Mouse (Mus musculus): ENCODE results near the gene Iba57. TPM values are rescaled to one million over a fixed set of nuclear protein-coding genes. Genes with fewer than 3 reads are reported as not detected.
"Not testable (repeated sequence)": the region's sequence is repeated elsewhere in the genome, so short reads cannot be mapped to it uniquely, and the experiment has no call there.

The Iba57 gene
- polyA plus RNA-seq (2016; fragmentation: Nextera tagmentation; extraction: Ambion mirVana), result 6.6 and 7.5 TPM in 2 replicates

- WGBS, result 3% methylated on average over 67 of the region's 68 CpGs
- peaks cover 19% of the 10 kb centered on the region for H3K4me1 ChIP-seq
- ATAC-seq (ENCODE audit: low FRiP score), result peak; percentile 97
These were observed at the start of gene Iba57 for GRCm38 (mm10) chr11:59163255-59164236. Iba57 (minus strand) TSS chr11:59163739.

GRCm38 (mm10) chr11:59212892-59213494 lies 49.5 kb upstream of the Iba57 start:
- H3K9ac ChIP-seq, result no peak overlapping the region
- no peaks in the 10 kb centered on the region for H3K27me3 ChIP-seq
- 96% methylated on average over 12 of the region's 12 CpGs for WGBS
- peaks cover 21% of the 10 kb centered on the region for H3K4me1 ChIP-seq
- no peak overlapping the region for H3K4me3 ChIP-seq
- no peak for ATAC-seq (ENCODE audit: low FRiP score)
- H3K36me3 ChIP-seq, result peaks cover 34% of the 10 kb centered on the region
- no peaks in the 10 kb centered on the region for H3K9me3 ChIP-seq (replicated peaks)
- H3K27ac ChIP-seq, result no peak overlapping the region
- H3K4me2 ChIP-seq (replicated peaks), result no peak overlapping the region

More at GRCm38 (mm10) chr11:59163255-59164236, at the start of gene Iba57:
- Histone ChIP-seq H3K4me2 (replicated peaks) (peak within 1 kb of the TSS; percentile 60), H3K27me3 (no peaks in the 10 kb centered on the region; the same call in 1 of the 2 replicates), H3K9me3 (replicated peaks) (no peaks in the 10 kb centered on the region), H3K9ac (peak within 1 kb of the TSS; percentile 88), H3K4me3 (peak within 1 kb of the TSS; percentile 71), H3K27ac (peak within 1 kb of the TSS; percentile 98), H3K36me3 (0 out of 2 replicates have a peak, but pooled peaks cover 3% of the 10 kb centered on the region)

GRCm38 (mm10) chr11:59212320-59212719 lies 48.8 kb upstream of the Iba57 start:
- WGBS, result 85% methylated on average over 12 of the region's 12 CpGs
- peaks cover 32% of the 10 kb centered on the region for H3K36me3 ChIP-seq
- not testable (repeated sequence) for H3K27me3 ChIP-seq; H3K4me3 ChIP-seq; H3K27ac ChIP-seq; ATAC-seq (ENCODE audit: low FRiP score); H3K4me2 ChIP-seq (replicated peaks); H3K9ac ChIP-seq; H3K9me3 ChIP-seq (replicated peaks)
- peaks cover 26% of the 10 kb centered on the region for H3K4me1 ChIP-seq

- Histone ChIP-seq H3K4me1 (peaks cover 26% of the 10 kb centered on the region), H3K36me3 (peaks cover 35% of the 10 kb centered on the region)
- not testable (repeated sequence) for H3K9me3 ChIP-seq (replicated peaks); ATAC-seq (ENCODE audit: low FRiP score); H3K4me3 ChIP-seq; H3K27me3 ChIP-seq; H3K9ac ChIP-seq; H3K4me2 ChIP-seq (replicated peaks); H3K27ac ChIP-seq
- 94% methylated on average over 9 of the region's 9 CpGs for WGBS
These were observed 48.0 kb upstream of the Iba57 start for GRCm38 (mm10) chr11:59211561-59211960.

GRCm38 (mm10) chr11:59210020-59210419 lies 46.5 kb upstream of the Iba57 start:
- Histone ChIP-seq H3K36me3 (peaks cover 51% of the 10 kb centered on the region), H3K4me3 (no peak overlapping the region), H3K4me2 (replicated peaks) (no peak overlapping the region), H3K4me1 (peaks cover 26% of the 10 kb centered on the region), H3K9ac (no peak overlapping the region), H3K27me3 (no peaks in the 10 kb centered on the region), H3K9me3 (replicated peaks) (no peaks in the 10 kb centered on the region), H3K27ac (no peak overlapping the region)
- no peak for ATAC-seq (ENCODE audit: low FRiP score)
- 85% methylated on average over 4 of the region's 4 CpGs for WGBS

- 70% methylated on average over 5 of the region's 5 CpGs for WGBS
- peaks cover 53% of the 10 kb centered on the region for H3K36me3 ChIP-seq
These were observed 46.0 kb upstream of the Iba57 start for GRCm38 (mm10) chr11:59209580-59209979.

GRCm38 (mm10) chr11:59209003-59209441 lies 45.5 kb upstream of the Iba57 start:
- no peaks in the 10 kb centered on the region for H3K9me3 ChIP-seq (replicated peaks)
- H3K4me2 ChIP-seq (replicated peaks), result peak overlapping the region; percentile 87
- H3K9ac ChIP-seq, result peak overlapping the region; percentile 85
- peaks cover 58% of the 10 kb centered on the region for H3K36me3 ChIP-seq
- ATAC-seq (ENCODE audit: low FRiP score), result peak; percentile 48
- H3K27me3 ChIP-seq, result no peaks in the 10 kb centered on the region
- peak overlapping the region; percentile 92 for H3K27ac ChIP-seq
- peak overlapping the region; percentile 89 for H3K4me3 ChIP-seq
- peaks cover 26% of the 10 kb centered on the region for H3K4me1 ChIP-seq
- 12% methylated on average over 18 of the region's 18 CpGs for WGBS

More at GRCm38 (mm10) chr11:59209580-59209979, 46.0 kb upstream of the Iba57 start:
- H3K27me3 ChIP-seq, result no peaks in the 10 kb centered on the region
- H3K9ac ChIP-seq, result no peak overlapping the region
- H3K4me2 ChIP-seq (replicated peaks), result peak overlapping the region; percentile 87
- no peaks in the 10 kb centered on the region for H3K9me3 ChIP-seq (replicated peaks)
- no peak for ATAC-seq (ENCODE audit: low FRiP score)
- H3K4me3 ChIP-seq, result peak overlapping the region; percentile 89; the same call in 1 of the 2 replicates
- peak overlapping the region; percentile 92; the same call in 1 of the 2 replicates for H3K27ac ChIP-seq
- H3K4me1 ChIP-seq, result peaks cover 26% of the 10 kb centered on the region

- Histone ChIP-seq H3K4me1 (peaks cover 26% of the 10 kb centered on the region), H3K36me3 (peaks cover 58% of the 10 kb centered on the region), H3K27ac (peak within 1 kb of the TSS; percentile 92), H3K27me3 (no peaks in the 10 kb centered on the region), H3K4me2 (replicated peaks) (peak within 1 kb of the TSS; percentile 87), H3K9ac (peak within 1 kb of the TSS; percentile 85), H3K9me3 (replicated peaks) (no peaks in the 10 kb centered on the region), H3K4me3 (peak within 1 kb of the TSS; percentile 89)
- 1% methylated on average over 65 of the region's 67 CpGs for WGBS
- ATAC-seq (ENCODE audit: low FRiP score), result peak; percentile 85
These were observed 44.8 kb upstream of the Iba57 start, which contains the start of gene 2310033P09Rik for GRCm38 (mm10) chr11:59208153-59208831. 2310033P09Rik (plus strand) TSS chr11:59208321.

- WGBS, result under 1% methylated on average over 63 of the region's 63 CpGs
- H3K27ac ChIP-seq, result peak within 1 kb of the TSS; percentile 52; the same call in 1 of the 2 replicates
- ATAC-seq (ENCODE audit: low FRiP score), result peak; percentile 89
These were observed 38.8 kb upstream of the Iba57 start, which contains the start of gene Mrpl55 for GRCm38 (mm10) chr11:59202081-59202995. Mrpl55 (plus strand) TSS chr11:59202486.

GRCm38 (mm10) chr11:59201216-59202002 lies 37.9 kb upstream of the Iba57 start:
- no peak; the same call in 1 of the 2 replicates for ATAC-seq (ENCODE audit: low FRiP score)
- peak overlapping the region; percentile 86 for H3K4me2 ChIP-seq (replicated peaks)

More at GRCm38 (mm10) chr11:59202081-59202995, 38.8 kb upstream of the Iba57 start, which contains the start of gene Mrpl55:
- Histone ChIP-seq H3K27me3 (no peaks in the 10 kb centered on the region), H3K4me2 (replicated peaks) (peak within 1 kb of the TSS; percentile 86), H3K4me3 (peak within 1 kb of the TSS; percentile 69), H3K4me1 (peaks cover 14% of the 10 kb centered on the region), H3K9ac (peak within 1 kb of the TSS; percentile 83), H3K36me3 (peaks cover 34% of the 10 kb centered on the region), H3K9me3 (replicated peaks) (no peaks in the 10 kb centered on the region)

More at GRCm38 (mm10) chr11:59201216-59202002, 37.9 kb upstream of the Iba57 start:
- Histone ChIP-seq H3K36me3 (peaks cover 28% of the 10 kb centered on the region), H3K9ac (peak overlapping the region; percentile 83), H3K4me3 (peak overlapping the region; percentile 69), H3K9me3 (replicated peaks) (no peaks in the 10 kb centered on the region), H3K4me1 (peaks cover 14% of the 10 kb centered on the region), H3K27ac (0 out of 2 replicates have a peak overlapping the region, but pooled peaks have one; percentile 52), H3K27me3 (no peaks in the 10 kb centered on the region)
- WGBS, result 33% methylated on average over 16 of the region's 16 CpGs

All from hindbrain, embryonic 12.5 days (tissue).